Mouse (Mus musculus): ENCODE data around the gene Il22ra1.
"Not testable (repeated sequence)": the region's sequence is repeated elsewhere in the genome, so short reads cannot be mapped to it uniquely, and the experiment has no call there.

Il22ra1 gene

GRCm38 (mm10) chr4:135727817-135728216 lies at the start of gene Il22ra1:
Il22ra1 (plus strand) TSS chr4:135728172.
- DNase-seq (ENCODE audit: low spot score in 2 of 2), result no peak

GRCm38 (mm10) chr4:135679316-135679715 lies 48.7 kb upstream of the Il22ra1 start:
- peak; percentile 22 to 38 for DNase-seq (ENCODE audit: low spot score in 2 of 2)

GRCm38 (mm10) chr4:135681789-135682188 lies 46.2 kb upstream of the Il22ra1 start:
- DNase-seq (ENCODE audit: low spot score in 2 of 2), result no peak

GRCm38 (mm10) chr4:135683553-135683952 lies 44.4 kb upstream of the Il22ra1 start:
- DNase-seq (ENCODE audit: low spot score in 2 of 2), result no peak

GRCm38 (mm10) chr4:135684731-135685130 lies 43.2 kb upstream of the Il22ra1 start:
- DNase-seq (ENCODE audit: low spot score in 2 of 2), result no peak

GRCm38 (mm10) chr4:135685906-135686567 lies 41.9 kb upstream of the Il22ra1 start, which contains the start of gene Ifnlr1:
Ifnlr1 (plus strand) TSS chr4:135686287.
- DNase-seq (ENCODE audit: low spot score in 2 of 2), result peak; percentile 47 to 56

- DNase-seq (ENCODE audit: low spot score in 2 of 2), result no peak
Observed at GRCm38 (mm10) chr4:135686568-135686953, 41.4 kb upstream of the Il22ra1 start.

GRCm38 (mm10) chr4:135689797-135690196 lies 38.2 kb upstream of the Il22ra1 start:
- DNase-seq (ENCODE audit: low spot score in 2 of 2), result no peak

GRCm38 (mm10) chr4:135690241-135690640 lies 37.7 kb upstream of the Il22ra1 start:
- no peak for DNase-seq (ENCODE audit: low spot score in 2 of 2)

- no peak for DNase-seq (ENCODE audit: low spot score in 2 of 2)
Observed at GRCm38 (mm10) chr4:135692916-135693315, 35.1 kb upstream of the Il22ra1 start.

- DNase-seq (ENCODE audit: low spot score in 2 of 2), result no peak
Observed at GRCm38 (mm10) chr4:135698498-135698897, 29.5 kb upstream of the Il22ra1 start.

GRCm38 (mm10) chr4:135703497-135703896 lies 24.5 kb upstream of the Il22ra1 start:
- DNase-seq (ENCODE audit: low spot score in 2 of 2), result no peak

GRCm38 (mm10) chr4:135704016-135704415 lies 24.0 kb upstream of the Il22ra1 start:
- DNase-seq (ENCODE audit: low spot score in 2 of 2), result peak; percentile 13 to 22

- DNase-seq (ENCODE audit: low spot score in 2 of 2), result no peak
Observed at GRCm38 (mm10) chr4:135706045-135706444, 21.9 kb upstream of the Il22ra1 start.

GRCm38 (mm10) chr4:135709072-135709564 lies 18.9 kb upstream of the Il22ra1 start:
- DNase-seq (ENCODE audit: low spot score in 2 of 2), result peak; percentile 63 to 66

GRCm38 (mm10) chr4:135709621-135710020 lies 18.4 kb upstream of the Il22ra1 start:
- DNase-seq (ENCODE audit: low spot score in 2 of 2), result no peak

- no peak for DNase-seq (ENCODE audit: low spot score in 2 of 2)
Observed at GRCm38 (mm10) chr4:135710392-135710791, 17.6 kb upstream of the Il22ra1 start.

GRCm38 (mm10) chr4:135714776-135715175 lies 13.2 kb upstream of the Il22ra1 start:
- no peak for DNase-seq (ENCODE audit: low spot score in 2 of 2)

- DNase-seq (ENCODE audit: low spot score in 2 of 2), result not testable (repeated sequence)
Observed at GRCm38 (mm10) chr4:135716438-135716837, 11.5 kb upstream of the Il22ra1 start.

- DNase-seq (ENCODE audit: low spot score in 2 of 2), result no peak
Observed at GRCm38 (mm10) chr4:135722540-135723290, 5.3 kb upstream of the Il22ra1 start.

- no peak for DNase-seq (ENCODE audit: low spot score in 2 of 2)
Observed at GRCm38 (mm10) chr4:135726416-135726815, 1.6 kb upstream of the Il22ra1 start.

- DNase-seq (ENCODE audit: low spot score in 2 of 2), result no peak
Observed at GRCm38 (mm10) chr4:135730204-135730603, 2.2 kb downstream of the Il22ra1 start.

GRCm38 (mm10) chr4:135730951-135731350 lies 3.0 kb downstream of the Il22ra1 start:
- DNase-seq (ENCODE audit: low spot score in 2 of 2), result no peak
